ENCODE assay signal across 10 mouse cellular contexts in the genomic region with DNA sequence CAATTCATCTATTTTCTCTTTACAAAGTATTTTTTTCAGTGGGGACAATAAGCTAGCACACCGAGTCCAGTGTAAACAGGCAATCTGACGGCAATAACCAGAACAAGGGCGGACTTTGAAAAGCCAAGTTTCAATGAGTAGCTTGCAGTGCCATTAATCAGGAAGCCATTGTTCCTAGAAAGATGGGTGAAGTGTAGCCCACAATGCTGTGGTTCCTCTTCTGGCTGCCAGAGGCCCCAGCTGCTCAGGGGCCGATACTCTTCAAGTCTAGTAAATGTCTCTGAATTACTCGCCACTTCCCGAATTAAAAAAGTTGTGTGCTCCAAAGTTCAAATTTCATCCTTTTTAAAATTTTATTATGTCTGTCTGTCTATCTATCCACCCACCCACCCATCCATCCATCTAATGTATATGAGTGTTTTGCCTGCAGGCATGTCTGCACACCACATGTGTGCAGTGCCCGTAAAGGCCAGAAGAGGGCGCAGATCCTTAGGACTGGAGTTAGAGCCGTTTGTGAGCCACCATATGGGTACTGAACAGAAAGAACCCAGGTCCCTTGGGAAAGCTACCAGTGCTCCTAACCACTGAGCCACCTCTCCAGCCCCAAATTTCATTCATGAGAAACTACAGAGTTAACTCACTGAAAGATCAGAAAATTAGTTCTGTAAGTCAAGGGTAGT. TPM values are rescaled to one million over a fixed set of nuclear protein-coding genes. Genes with fewer than 3 reads are reported as not detected.
DNase-seq lines count a peak whose midpoint lies in the region; ATAC-seq and TF ChIP-seq lines count a peak whose summit lies in the region.
"Had no signal": no experiment of that assay in that cellular context is flagged by ENCODE, and none has a peak within 500 bp of the region (broad histone marks: within the 10 kb centered on the region; RNA-seq: fewer than 3 reads in every experiment).

No protein-coding gene starts in this region.

- H3K4me2 ChIP-seq in hindbrain, embryonic 11.5 days (replicated peaks; ENCODE audit: low read depth, low read length): no peak overlapping the region
- H3K4me2 ChIP-seq: hindbrain, embryonic 15.5 days had no signal

- H3K9ac ChIP-seq in hindbrain, embryonic 11.5 days (ENCODE audit: low read depth, low read length): no peak overlapping the region
- H3K9ac ChIP-seq: hindbrain, embryonic 15.5 days had no signal

- H3K9me3 ChIP-seq in hindbrain, embryonic 11.5 days (ENCODE audit: control insufficient read depth, low read length): no peaks in the 10 kb centered on the region
- H3K9me3 ChIP-seq in hindbrain, embryonic 10.5 days: no peaks in the 10 kb centered on the region
- H3K9me3 ChIP-seq: hindbrain, embryonic 15.5 days had no signal

- no peak overlapping the region for H3K4me3 ChIP-seq in hindbrain, embryonic 11.5 days (ENCODE audit: low read depth, low read length)
- no peak overlapping the region for H3K4me3 ChIP-seq in hindbrain, embryonic 10.5 days
- no peak overlapping the region for H3K4me3 ChIP-seq in bone marrow, adult 2 months (replicated peaks; ENCODE audit: control insufficient read depth, low read depth, low read length)
- no peak overlapping the region for H3K4me3 ChIP-seq in kidney, adult 2 months (ENCODE audit: insufficient read depth, low read depth, low read length)
- H3K4me3 ChIP-seq: hindbrain, embryonic 15.5 days had no signal

- TF ChIP-seq POLR2A in bone marrow, adult 2 months (IDR thresholded peaks at IDR 0.05; ENCODE audit: borderline replicate concordance, control insufficient read depth, low read depth, low read length): no peak
- no peak for TF ChIP-seq POLR2A in kidney, adult 2 months (IDR thresholded peaks at IDR 0.05; ENCODE audit: low read depth, low read length)

- DNase-seq in hindbrain, embryonic 11.5 days (ENCODE audit: low spot score): peak; percentile 45
- no peak for DNase-seq in hindbrain, embryonic 10.5 days (ENCODE audit: low spot score)
- peak; percentile 12 to 29 for DNase-seq in spleen, postnatal 14 days (ENCODE audit: low spot score in 2 of 2)
- no peak for DNase-seq in spleen, adult 18-20 months
- peak; percentile 37 for DNase-seq in splenic B cell, adult 2 months (ENCODE audit: low read depth, low spot score)
- no peak for DNase-seq in kidney, adult 2 months
- no peak for DNase-seq in lung, adult 18-20 months
- DNase-seq: lung, postnatal 14 days had no signal

- ATAC-seq in hindbrain, embryonic 11.5 days (ENCODE audit: low FRiP score): no peak

- no peaks in the 10 kb centered on the region for H3K27me3 ChIP-seq in hindbrain, embryonic 11.5 days (ENCODE audit: control insufficient read depth, insufficient read depth, low read length)
- no peaks in the 10 kb centered on the region for H3K27me3 ChIP-seq in hindbrain, embryonic 10.5 days (ENCODE audit: insufficient read depth, poor library complexity, severe bottlenecking)
- H3K27me3 ChIP-seq in splenic B cell, adult 2 months (ENCODE audit: control insufficient read depth, insufficient read depth, low read length, poor library complexity, severe bottlenecking): no peaks in the 10 kb centered on the region
- no peaks in the 10 kb centered on the region for H3K27me3 ChIP-seq in kidney, adult 2 months (replicated peaks; ENCODE audit: control insufficient read depth, insufficient read depth, low read length)
- H3K27me3 ChIP-seq: hindbrain, embryonic 15.5 days had no signal

- no peak overlapping the region for H3K27ac ChIP-seq in hindbrain, embryonic 11.5 days (ENCODE audit: low read depth, low read length)
- no peak overlapping the region for H3K27ac ChIP-seq in hindbrain, embryonic 10.5 days
- no peak overlapping the region for H3K27ac ChIP-seq in bone marrow, adult 2 months (ENCODE audit: control insufficient read depth, insufficient read depth, low read depth, low read length, poor library complexity)
- no peak overlapping the region for H3K27ac ChIP-seq in kidney, adult 2 months (ENCODE audit: insufficient read depth, low read depth, low read length)
- H3K27ac ChIP-seq: hindbrain, embryonic 15.5 days had no signal

- peak; percentile 41 for TF ChIP-seq CTCF in bone marrow, adult 2 months (IDR thresholded peaks at IDR 0.05; ENCODE audit: control insufficient read depth, insufficient read depth, low read length)
- TF ChIP-seq CTCF in kidney, adult 2 months (conservative IDR thresholded peaks at IDR 0.05; ENCODE audit: insufficient read depth, insufficient read length, low read depth, low read length): no peak

- no peaks in the 10 kb centered on the region for H3K4me1 ChIP-seq in hindbrain, embryonic 11.5 days (replicated peaks; ENCODE audit: control insufficient read depth, insufficient read depth, low read length)
- H3K4me1 ChIP-seq in hindbrain, embryonic 10.5 days (replicated peaks): no peaks in the 10 kb centered on the region
- no peaks in the 10 kb centered on the region; the same call in 1 of the 2 replicates for H3K4me1 ChIP-seq in bone marrow, adult 2 months (ENCODE audit: control insufficient read depth, insufficient read depth, low read length)
- H3K4me1 ChIP-seq in kidney, adult 2 months (ENCODE audit: control insufficient read depth, insufficient read depth, low read length): no peaks in the 10 kb centered on the region

- 76% methylated on average over 9 of the region's 9 CpGs for WGBS in hindbrain, embryonic 11.5 days
- WGBS in hindbrain, embryonic 10.5 days: 84% methylated on average over 9 of the region's 9 CpGs
- WGBS in bone marrow, adult 2 months: 51% methylated on average over 9 of the region's 9 CpGs
- WGBS in kidney, adult 2 months: 88% methylated on average over 9 of the region's 9 CpGs

- no peaks in the 10 kb centered on the region for H3K36me3 ChIP-seq in hindbrain, embryonic 11.5 days (ENCODE audit: control insufficient read depth, insufficient read depth, low read length)
- no peaks in the 10 kb centered on the region for H3K36me3 ChIP-seq in hindbrain, embryonic 10.5 days
- no peaks in the 10 kb centered on the region for H3K36me3 ChIP-seq in splenic B cell, adult 2 months (ENCODE audit: control insufficient read depth, insufficient read depth, low read length, poor library complexity, severe bottlenecking)
- H3K36me3 ChIP-seq in kidney, adult 2 months (ENCODE audit: control insufficient read depth, insufficient read depth, low read length): no peaks in the 10 kb centered on the region
- H3K36me3 ChIP-seq: hindbrain, embryonic 15.5 days had no signal

RNA-seq across cellular contexts. Expression of a gene that starts 19.5 kb away (rescaled TPM):
- 14.3 and 22.4 TPM in 2 replicates for polyA plus RNA-seq in hindbrain, embryonic 11.5 days (2014; fragmentation: Nextera tagmentation; extraction: Ambion mirVana)
- 4.9 and 12.5 TPM in 2 replicates for polyA plus RNA-seq in hindbrain, embryonic 10.5 days (2016; fragmentation: Nextera tagmentation; extraction: Ambion mirVana)
- polyA plus RNA-seq in bone marrow, adult 2 months (2011; ENCODE audit: insufficient read depth, insufficient read length, low replicate concordance, missing spikeins): 10.8 and 20.0 TPM in 2 replicates
- 12.6 and 12.9 TPM in 2 replicates for polyA plus RNA-seq in kidney, adult 2 months (2012; rRNA removed)

Comparison
In these comparisons a context has a peak if more than half of its experiments do, and no peak if none do; other contexts are left out.
1. DNase-seq: peak in hindbrain, embryonic 11.5 days (single experiment), spleen, postnatal 14 days (2 of 2) and splenic B cell, adult 2 months (single experiment); none in hindbrain, embryonic 10.5 days (single experiment), spleen, adult 18-20 months (0 of 2), kidney, adult 2 months (single experiment) and lung, adult 18-20 months (0 of 2).